Mouse (Mus musculus): Measurements from ENCODE around the gene Srgap3.

Gene Srgap3

GRCm38 (mm10) chr6:112946895-112947436, at the start of gene Srgap3:
Srgap3 (minus strand) TSS chr6:112947266.
- DNase-seq (ENCODE audit: low spot score) = peak; percentile 80

GRCm38 (mm10) chr6:112995708-112996107, 48.6 kb upstream of the Srgap3 start:
- DNase-seq (ENCODE audit: low spot score) = no peak

GRCm38 (mm10) chr6:112990119-112990518, 43.1 kb upstream of the Srgap3 start:
- no peak for DNase-seq (ENCODE audit: low spot score)

GRCm38 (mm10) chr6:112985362-112986314, 38.6 kb upstream of the Srgap3 start:
- no peak for DNase-seq (ENCODE audit: low spot score)

GRCm38 (mm10) chr6:112982241-112982640, 35.2 kb upstream of the Srgap3 start:
- no peak for DNase-seq (ENCODE audit: low spot score)

- DNase-seq (ENCODE audit: low spot score) = no peak
Measured at GRCm38 (mm10) chr6:112978947-112979346, 31.9 kb upstream of the Srgap3 start.

- no peak for DNase-seq (ENCODE audit: low spot score)
Measured at GRCm38 (mm10) chr6:112977246-112977645, 30.2 kb upstream of the Srgap3 start.

GRCm38 (mm10) chr6:112976541-112976940, 29.5 kb upstream of the Srgap3 start:
- DNase-seq (ENCODE audit: low spot score) = no peak

GRCm38 (mm10) chr6:112976136-112976535, 29.1 kb upstream of the Srgap3 start:
- no peak for DNase-seq (ENCODE audit: low spot score)

GRCm38 (mm10) chr6:112973786-112974720, 27.0 kb upstream of the Srgap3 start:
- no peak for DNase-seq (ENCODE audit: low spot score)

GRCm38 (mm10) chr6:112972858-112973631, 26.0 kb upstream of the Srgap3 start:
- DNase-seq (ENCODE audit: low spot score) = no peak

- no peak for DNase-seq (ENCODE audit: low spot score)
Measured at GRCm38 (mm10) chr6:112972127-112972526, 25.1 kb upstream of the Srgap3 start.

- DNase-seq (ENCODE audit: low spot score) = no peak
Measured at GRCm38 (mm10) chr6:112971116-112971768, 24.2 kb upstream of the Srgap3 start.

GRCm38 (mm10) chr6:112967359-112967758, 20.3 kb upstream of the Srgap3 start:
- DNase-seq (ENCODE audit: low spot score) = no peak

GRCm38 (mm10) chr6:112958360-112958759, 11.3 kb upstream of the Srgap3 start:
- no peak for DNase-seq (ENCODE audit: low spot score)

- no peak for DNase-seq (ENCODE audit: low spot score)
Measured at GRCm38 (mm10) chr6:112957583-112958280, 10.7 kb upstream of the Srgap3 start.

GRCm38 (mm10) chr6:112955773-112956172, 8.7 kb upstream of the Srgap3 start:
- no peak for DNase-seq (ENCODE audit: low spot score)

- DNase-seq (ENCODE audit: low spot score) = no peak
Measured at GRCm38 (mm10) chr6:112953905-112954304, 6.8 kb upstream of the Srgap3 start.

- no peak for DNase-seq (ENCODE audit: low spot score)
Measured at GRCm38 (mm10) chr6:112951254-112951653, 4.2 kb upstream of the Srgap3 start.
